Mouse (Mus musculus): ENCODE results near the gene Tlx2.
A peak's percentile ranks its signal among the peaks of the same experiment; 100 is the strongest.

The Tlx2 gene

GRCm38 (mm10) chr6:83070247-83070310 is at the start of gene Tlx2:
Gene Tlx2, minus strand, starts transcription at chr6:83070293.
- no peak for DNase-seq

GRCm38 (mm10) chr6:83119734-83120051 is 49.6 kb upstream of the Tlx2 start:
- peak in 1 of 2 experiments; percentile 17 for DNase-seq

GRCm38 (mm10) chr6:83118825-83119733 is 49.0 kb upstream of the Tlx2 start:
- no peak for DNase-seq

GRCm38 (mm10) chr6:83118369-83118768 is 48.3 kb upstream of the Tlx2 start:
- no peak for DNase-seq

GRCm38 (mm10) chr6:83117616-83118015 is 47.5 kb upstream of the Tlx2 start:
- no peak for DNase-seq

- no peak for DNase-seq
Measured at GRCm38 (mm10) chr6:83117165-83117438, 47.0 kb upstream of the Tlx2 start.

- DNase-seq = no peak
Measured at GRCm38 (mm10) chr6:83116373-83117164, 46.5 kb upstream of the Tlx2 start.

- DNase-seq = no peak
Measured at GRCm38 (mm10) chr6:83115682-83116372, 45.7 kb upstream of the Tlx2 start.

- peak; percentile 90 to 95 for DNase-seq
Measured at GRCm38 (mm10) chr6:83115011-83115671, 45.0 kb upstream of the Tlx2 start, which contains the start of gene Mogs. Gene Mogs, plus strand, starts transcription at chr6:83115496.

- no peak for DNase-seq
Measured at GRCm38 (mm10) chr6:83111510-83112136, 41.5 kb upstream of the Tlx2 start.

GRCm38 (mm10) chr6:83108762-83109668 is 38.9 kb upstream of the Tlx2 start, which contains the start of gene Mrpl53:
Gene Mrpl53, plus strand, starts transcription at chr6:83109040.
- DNase-seq = peak; percentile 65 to 80

- peak; percentile 62 to 79 for DNase-seq
Measured at GRCm38 (mm10) chr6:83107566-83108400, 37.7 kb upstream of the Tlx2 start.

GRCm38 (mm10) chr6:83104158-83104557 is 34.1 kb upstream of the Tlx2 start:
- DNase-seq = no peak

GRCm38 (mm10) chr6:83103130-83103650 is 33.1 kb upstream of the Tlx2 start:
- DNase-seq = no peak

- peak; percentile 61 to 74 for DNase-seq
Measured at GRCm38 (mm10) chr6:83101688-83102556, 31.8 kb upstream of the Tlx2 start.

- DNase-seq = peak; percentile 84 to 87
Measured at GRCm38 (mm10) chr6:83101316-83101687, 31.2 kb upstream of the Tlx2 start, which contains the start of the genes Ccdc142 and Gm42688. Gene Ccdc142, plus strand, starts transcription at chr6:83101601. Gene Gm42688, plus strand, starts transcription at chr6:83101617.

- no peak for DNase-seq
Measured at GRCm38 (mm10) chr6:83098411-83098810, 28.3 kb upstream of the Tlx2 start.

GRCm38 (mm10) chr6:83095968-83096367 is 25.9 kb upstream of the Tlx2 start:
- no peak for DNase-seq

GRCm38 (mm10) chr6:83092416-83093127 is 22.5 kb upstream of the Tlx2 start:
- DNase-seq = no peak
